Mouse (Mus musculus) forebrain, postnatal 0 days (tissue): ENCODE measurements around the gene Mtcl1. TPM values are rescaled to one million over a fixed set of nuclear protein-coding genes. Genes with fewer than 3 reads are reported as not detected.

Experiments used
- ATAC-seq: fragments of 200-750 bp; cut with Nextera tagmentation; 2 replicates; pipeline ENCODE4 v1.8.0; 2017; ENCODE audit warnings: mild to moderate bottlenecking, moderate library complexity
- DNase-seq: peaks from one replicate; pipeline ENCODE4 v3.0.0-alpha.2; 2015
- H3K27ac ChIP-seq: fragments of 300-500 bp; sonication (generic); 2 replicates; pipeline ENCODE4 v1.5.1; 2014; ENCODE audit warnings: low read depth, mild to moderate bottlenecking, antibody characterized with exemption, low read length, moderate library complexity, mixed read lengths
- H3K27me3 ChIP-seq: fragments of 300-500 bp; sonication (generic); 2 replicates; pipeline ENCODE4 v1.6.1; 2014; ENCODE audit warnings: mild to moderate bottlenecking, low read length, mixed read lengths; ENCODE audit not compliant: insufficient read depth
- H3K36me3 ChIP-seq: fragments of 300-500 bp; sonication (generic); 2 replicates; pipeline ENCODE4 v1.6.1; 2014; ENCODE audit warnings: mild to moderate bottlenecking, moderate library complexity; ENCODE audit not compliant: insufficient read depth
- H3K4me1 ChIP-seq: fragments of 300-500 bp; sonication (generic); 2 replicates; pipeline ENCODE4 v1.6.1; 2014; ENCODE audit warnings: antibody characterized with exemption; ENCODE audit not compliant: insufficient read depth
- H3K4me2 ChIP-seq: fragments of 300-500 bp; sonication (generic); 2 replicates; pipeline ENCODE4 v1.6.1; 2014; ENCODE audit warnings: low read depth, mild to moderate bottlenecking, moderate library complexity
- H3K4me3 ChIP-seq: fragments of 300-500 bp; sonication (generic); 2 replicates; pipeline ENCODE4 v1.5.1; 2014; ENCODE audit warnings: low read depth, low read length, mixed read lengths
- H3K9ac ChIP-seq: fragments of 300-500 bp; sonication (generic); 2 replicates; pipeline ENCODE4 v1.6.1; 2014; ENCODE audit warnings: mild to moderate bottlenecking
- H3K9me3 ChIP-seq: fragments of 300-500 bp; sonication (generic); 2 replicates; pipeline ENCODE4 v1.6.1; 2016; ENCODE audit warnings: low read length
- CTCF ChIP-seq: sonication (generic); IDR thresholded peaks from 2 replicates; pipeline ENCODE4 v1.5.1; 2016; ENCODE audit warnings: antibody characterized with exemption, control low read depth, low read depth
- WGBS: fragments of 180-500 bp; shearing (Covaris S2); extraction: QIAGEN DNeasy Blood & Tissue Kit; methylation state at CpG from one replicate; pipeline ENCODE4 v1.1.7; 2014; 5-methylcytosine and 5-hydroxymethylcytosine counted together
- polyA plus RNA-seq: library from polyadenylated mRNA; unstranded; fragments of >200 nt; fragmentation: Nextera tagmentation; extraction: Ambion mirVana; gene quantifications from 2 replicates; pipeline ENCODE4 v1.2.1, GENCODE M21; 2015
- total RNA-seq: library from RNA; depleted of rRNA; stranded (reverse); fragments of >200 nt; gene quantifications from 2 replicates; pipeline ENCODE4 v1.2.3, GENCODE M21; 2014; rRNA removed

The Mtcl1 gene
- 21.4 and 25.7 TPM in 2 replicates for total RNA-seq
- 6.7 and 8.5 TPM in 2 replicates for polyA plus RNA-seq

DNA sequence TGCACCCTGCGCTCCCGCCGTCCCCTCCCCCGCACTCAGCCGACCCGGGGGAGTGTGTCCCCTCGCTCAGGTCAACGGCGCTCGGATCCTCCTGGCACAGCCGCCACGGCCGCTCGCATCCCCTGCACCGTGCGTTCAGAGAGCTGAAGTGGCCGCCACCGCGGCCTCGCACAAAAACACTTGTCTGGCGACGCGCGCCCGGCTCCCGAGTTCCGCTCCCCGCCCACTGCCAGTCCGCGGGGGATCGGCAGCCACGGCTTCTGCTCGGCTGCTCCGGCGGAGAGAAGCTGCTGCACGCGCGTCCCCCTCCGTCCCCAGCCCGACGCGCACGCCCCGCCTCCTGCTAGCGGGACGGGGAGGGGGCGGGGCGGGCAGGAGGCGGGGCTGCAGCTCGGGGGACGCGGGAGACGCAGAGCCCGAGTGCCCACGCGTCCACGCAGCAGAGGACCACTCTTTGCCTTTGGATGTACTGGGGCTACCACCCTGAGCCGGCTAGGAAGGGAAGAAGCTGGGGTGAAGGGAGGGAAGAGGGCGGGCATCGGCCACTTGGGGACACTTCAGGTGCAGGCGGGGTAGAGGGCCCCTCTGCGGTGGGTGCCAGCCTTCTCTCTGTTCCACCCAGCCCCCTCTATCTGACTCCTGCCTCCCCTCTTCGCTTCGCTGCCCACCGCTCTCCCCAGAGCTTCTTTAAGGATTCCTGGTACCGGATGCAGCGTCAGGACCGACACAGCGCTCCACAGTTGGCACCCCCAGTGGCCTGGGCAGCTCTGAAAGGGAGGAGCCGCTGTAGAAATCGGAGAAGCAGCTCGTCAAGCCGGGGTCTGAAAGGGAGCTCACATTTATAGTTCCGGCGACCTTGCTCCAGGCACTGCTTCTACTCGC, at the start of gene Mtcl1:
Gene Mtcl1 (minus strand): TSS at position 291 of the 882 bp plus-strand sequence.
- H3K4me1 ChIP-seq, result peaks cover 26% of the 10 kb centered on the region
- ATAC-seq, result peak; percentile 86
- DNase-seq, result peak; percentile 90
- peak; percentile 28 for TF ChIP-seq CTCF
- H3K9ac ChIP-seq, result peak within 1 kb of the TSS; percentile 85
- peak within 1 kb of the TSS; percentile 87 for H3K4me3 ChIP-seq
- H3K4me2 ChIP-seq, result peak within 1 kb of the TSS; percentile 95
- H3K27ac ChIP-seq, result peak within 1 kb of the TSS; percentile 89
- H3K36me3 ChIP-seq, result no peaks in the 10 kb centered on the region
- WGBS, result 5% methylated on average over 61 of the region's 76 CpGs
- H3K27me3 ChIP-seq, result no peaks in the 10 kb centered on the region
- no peaks in the 10 kb centered on the region for H3K9me3 ChIP-seq

DNA sequence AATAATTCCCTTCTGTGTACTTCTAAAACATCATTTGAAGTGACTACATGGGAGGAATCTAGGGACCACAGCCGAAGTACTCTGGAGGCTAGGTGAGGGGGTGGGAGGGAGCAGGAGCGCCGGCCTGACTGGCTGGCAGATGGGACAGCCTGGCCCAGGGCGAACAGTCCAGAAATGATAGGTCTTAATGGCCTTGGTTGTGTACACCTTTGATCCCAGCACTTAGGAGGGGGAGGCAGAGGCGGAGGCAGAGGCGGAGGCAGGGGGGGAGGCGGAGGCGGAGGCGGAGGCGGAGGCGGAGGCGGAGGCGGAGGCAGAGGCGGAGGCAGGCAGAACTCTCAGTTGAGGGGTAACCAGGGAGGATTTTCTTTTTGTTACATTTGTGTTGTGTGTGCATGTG, 49.0 kb upstream of the Mtcl1 start:
- Histone ChIP-seq H3K36me3 (peaks cover 60% of the 10 kb centered on the region), H3K27me3 (no peaks in the 10 kb centered on the region), H3K9ac (no peak overlapping the region), H3K4me3 (no peak overlapping the region), H3K4me2 (no peak overlapping the region), H3K4me1 (no peaks in the 10 kb centered on the region), H3K27ac (no peak overlapping the region), H3K9me3 (no peaks in the 10 kb centered on the region)
- WGBS, result 89% methylated on average over 10 of the region's 14 CpGs
- ATAC-seq, result no peak
- TF ChIP-seq CTCF, result no peak
- DNase-seq, result no peak

DNA sequence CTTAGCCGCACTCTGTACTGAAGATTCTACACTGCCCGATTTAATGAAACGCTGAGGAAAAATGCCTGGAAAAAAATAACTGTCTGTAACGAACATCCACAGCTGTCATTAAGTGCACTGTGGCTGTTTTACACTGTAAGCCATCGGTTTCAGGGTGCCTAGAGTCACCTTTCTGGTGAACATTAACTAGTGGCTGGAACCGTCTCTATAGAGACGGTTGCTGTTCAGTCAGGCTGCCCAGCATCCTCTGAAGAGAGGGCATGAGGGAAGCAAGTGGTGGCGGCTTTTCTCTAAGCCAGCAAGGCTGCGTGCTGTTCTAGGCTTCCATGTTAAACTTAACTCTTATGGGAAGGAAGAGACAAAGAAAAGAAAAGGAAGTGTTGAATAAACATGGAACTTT, 47.0 kb upstream of the Mtcl1 start:
- 97% methylated on average over 9 of the region's 9 CpGs for WGBS
- H3K9me3 ChIP-seq, result no peaks in the 10 kb centered on the region
- no peaks in the 10 kb centered on the region for H3K27me3 ChIP-seq
- no peak for TF ChIP-seq CTCF
- peaks cover 60% of the 10 kb centered on the region for H3K36me3 ChIP-seq
- H3K4me2 ChIP-seq, result no peak overlapping the region
- H3K9ac ChIP-seq, result no peak overlapping the region
- no peak overlapping the region for H3K27ac ChIP-seq
- H3K4me3 ChIP-seq, result no peak overlapping the region
- H3K4me1 ChIP-seq, result no peaks in the 10 kb centered on the region
- ATAC-seq (no peak), DNase-seq (no peak)

DNA sequence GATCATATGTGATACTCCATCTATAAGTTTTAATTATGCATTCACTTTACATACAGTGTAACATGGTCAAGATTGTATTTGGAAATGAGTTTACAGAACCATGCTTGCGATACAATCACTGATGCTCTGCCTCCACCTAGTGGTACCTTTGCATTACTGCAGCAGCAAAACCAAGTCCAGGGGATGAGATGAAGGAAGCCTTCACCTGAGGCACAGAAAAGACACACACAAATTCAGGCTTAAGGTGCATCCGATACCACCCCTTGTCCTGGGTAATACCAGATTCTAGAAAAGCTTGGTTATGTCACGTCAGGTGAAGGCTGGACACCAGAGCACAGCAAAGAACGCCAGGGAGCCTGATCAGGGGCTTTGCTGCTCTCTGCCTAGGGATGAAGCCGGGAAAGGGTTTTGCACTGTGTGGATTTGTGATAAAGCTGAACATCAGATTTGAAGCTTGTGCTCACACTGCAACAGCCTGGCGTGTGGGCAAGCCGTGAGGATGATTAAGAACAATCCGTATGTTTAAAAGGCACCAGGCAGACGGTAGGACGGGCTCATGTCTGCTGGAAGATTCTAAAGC, 40.6 kb upstream of the Mtcl1 start:
- Histone ChIP-seq H3K27ac (no peak overlapping the region), H3K4me2 (no peak overlapping the region), H3K9ac (no peak overlapping the region), H3K27me3 (no peaks in the 10 kb centered on the region), H3K9me3 (no peaks in the 10 kb centered on the region), H3K4me3 (no peak overlapping the region), H3K4me1 (no peaks in the 10 kb centered on the region), H3K36me3 (peaks cover 13% of the 10 kb centered on the region)
- peak; percentile 68 for ATAC-seq
- DNase-seq, result peak; percentile 84
- WGBS, result 42% methylated on average over 10 of the region's 10 CpGs
- peak; percentile 100 for TF ChIP-seq CTCF

DNA sequence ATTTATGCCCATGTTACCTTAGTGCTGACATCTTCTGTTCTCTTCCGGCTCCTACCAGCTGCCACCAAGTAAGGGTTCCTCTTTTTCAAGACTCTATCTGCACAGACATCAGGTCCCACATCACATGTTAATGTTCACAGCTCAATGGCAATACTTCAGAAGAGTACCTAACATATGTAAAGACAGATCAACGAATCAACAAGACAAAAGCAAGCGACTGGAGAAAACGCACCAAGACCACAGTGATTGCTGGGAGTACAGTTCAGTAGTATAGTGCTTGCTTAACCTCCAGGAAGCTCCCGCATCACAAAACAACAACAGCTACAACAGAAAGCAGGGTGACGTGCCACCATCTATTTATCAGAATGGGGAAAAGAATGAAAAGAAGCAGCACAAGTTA, 37.0 kb upstream of the Mtcl1 start:
- ATAC-seq, result no peak
- no peak overlapping the region for H3K4me3 ChIP-seq

DNA sequence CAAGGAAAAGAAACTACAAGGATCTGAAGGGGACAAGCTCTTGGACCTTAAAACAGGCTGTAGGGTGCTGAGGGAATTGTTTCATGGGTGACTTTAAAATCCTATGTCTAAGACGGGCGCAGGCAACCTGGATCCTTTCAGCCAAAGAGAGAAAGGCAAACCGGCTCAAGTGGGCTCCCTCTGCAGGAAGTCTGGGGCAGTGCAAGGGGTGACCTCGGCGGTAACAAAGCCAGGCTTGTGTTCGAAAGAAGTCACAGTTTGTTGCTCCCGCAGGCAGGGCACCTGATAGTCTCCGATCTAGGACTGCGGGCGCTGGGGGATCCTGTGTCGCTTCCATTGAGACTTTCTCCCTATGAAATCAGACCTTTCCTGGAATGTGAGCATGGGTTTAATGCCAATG, 36.2 kb upstream of the Mtcl1 start:
- DNase-seq, result peak; percentile 87
- Histone ChIP-seq H3K36me3 (no peaks in the 10 kb centered on the region), H3K4me3 (no peak overlapping the region), H3K27me3 (no peaks in the 10 kb centered on the region), H3K9me3 (no peaks in the 10 kb centered on the region), H3K4me1 (0 out of 2 replicates have a peak, but pooled peaks cover 2% of the 10 kb centered on the region), H3K27ac (no peak overlapping the region), H3K9ac (no peak overlapping the region), H3K4me2 (peak overlapping the region; percentile 10; the same call in 1 of the 2 replicates)
- no peak for ATAC-seq
- 6% methylated on average over 11 of the region's 11 CpGs for WGBS
- TF ChIP-seq CTCF, result peak; percentile 91

More for the DNA sequence above, 37.0 kb upstream of the Mtcl1 start:
- DNase-seq, result no peak
- no peak overlapping the region for H3K9ac ChIP-seq
- H3K4me2 ChIP-seq, result no peak overlapping the region
- 84% methylated on average over 6 of the region's 6 CpGs for WGBS
- H3K36me3 ChIP-seq, result no peaks in the 10 kb centered on the region
- H3K9me3 ChIP-seq, result no peaks in the 10 kb centered on the region
- H3K27ac ChIP-seq, result no peak overlapping the region
- H3K27me3 ChIP-seq, result no peaks in the 10 kb centered on the region
- H3K4me1 ChIP-seq, result no peaks in the 10 kb centered on the region
- TF ChIP-seq CTCF, result no peak

DNA sequence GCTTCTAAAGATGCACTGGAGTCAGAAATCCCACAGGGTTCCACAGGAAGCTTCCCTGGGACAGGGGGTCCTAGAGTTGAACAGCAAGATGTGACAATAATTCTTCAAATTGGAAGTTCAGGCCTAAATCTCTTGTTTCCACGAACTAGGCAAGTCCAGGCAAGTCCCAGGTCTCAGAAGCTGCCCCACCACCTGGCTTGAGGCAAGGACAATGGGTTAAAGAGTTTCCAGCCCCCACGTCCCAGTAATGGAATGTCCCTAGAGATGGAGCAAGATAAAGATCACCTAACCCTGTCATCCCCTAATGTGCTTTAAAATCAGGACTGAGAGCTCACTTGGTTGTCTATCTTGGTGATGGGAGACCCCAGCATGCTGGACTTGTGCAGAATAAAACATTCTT, 35.4 kb upstream of the Mtcl1 start:
- peaks cover 8% of the 10 kb centered on the region; the same call in 1 of the 2 replicates for H3K4me1 ChIP-seq
- no peak overlapping the region for H3K4me2 ChIP-seq
- no peak overlapping the region for H3K9ac ChIP-seq
- H3K4me3 ChIP-seq, result no peak overlapping the region
- H3K27ac ChIP-seq, result no peak overlapping the region
- TF ChIP-seq CTCF, result no peak
- no peak for ATAC-seq
- no peaks in the 10 kb centered on the region for H3K27me3 ChIP-seq
- DNase-seq, result no peak
- no peaks in the 10 kb centered on the region for H3K36me3 ChIP-seq
- 71% methylated on average over 2 of the region's 2 CpGs for WGBS
- H3K9me3 ChIP-seq, result no peaks in the 10 kb centered on the region
